Mouse (Mus musculus) skeletal muscle tissue, postnatal 0 days (tissue): ENCODE data around the gene Imp3. TPM values are rescaled to one million over a fixed set of nuclear protein-coding genes. Genes with fewer than 3 reads are reported as not detected.

Experiments
- polyA plus RNA-seq: library from polyadenylated mRNA; unstranded; fragments of >200 nt; fragmentation: Nextera tagmentation; extraction: Ambion mirVana; gene quantifications from 2 replicates; pipeline ENCODE4 v1.2.1, GENCODE M21; 2015

The Imp3 gene
- 53.9 and 57.2 TPM in 2 replicates for polyA plus RNA-seq

DNA sequence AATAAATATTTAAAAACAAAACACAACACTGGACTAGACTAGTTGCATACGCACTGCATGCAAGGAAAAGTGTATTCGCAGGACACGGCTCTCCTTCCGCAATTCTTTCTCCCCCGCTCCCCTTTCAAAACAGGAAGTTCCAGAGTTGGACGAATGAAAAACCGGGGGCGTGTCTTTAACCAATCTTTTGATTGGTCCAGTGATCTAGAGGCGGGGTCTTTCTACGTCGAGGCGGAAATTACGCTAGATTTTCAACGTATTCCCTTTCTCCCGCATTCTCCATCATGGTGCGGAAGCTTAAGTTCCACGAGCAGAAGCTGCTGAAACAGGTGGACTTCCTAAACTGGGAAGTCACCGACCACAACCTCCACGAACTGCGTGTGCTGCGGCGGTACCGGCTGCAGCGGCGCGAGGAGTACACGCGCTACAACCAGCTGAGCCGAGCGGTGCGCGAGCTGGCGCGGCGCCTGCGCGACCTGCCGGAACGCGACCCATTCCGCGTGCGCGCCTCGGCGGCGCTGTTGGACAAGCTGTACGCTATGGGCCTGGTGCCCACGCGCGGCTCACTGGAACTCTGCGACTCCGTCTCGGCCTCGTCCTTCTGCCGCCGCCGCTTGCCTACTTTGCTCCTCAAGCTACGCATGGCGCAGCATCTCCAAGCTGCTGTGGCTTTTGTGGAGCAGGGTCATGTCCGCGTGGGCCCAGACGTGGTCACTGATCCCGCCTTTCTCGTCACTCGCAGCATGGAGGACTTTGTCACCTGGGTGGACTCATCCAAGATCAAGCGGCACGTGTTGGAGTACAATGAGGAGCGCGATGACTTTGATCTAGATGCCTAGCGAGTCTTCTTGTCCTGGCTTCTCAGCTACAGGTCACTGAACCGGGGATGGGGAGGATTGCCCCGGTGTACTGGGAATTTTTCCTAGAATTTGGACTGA, at the start of gene Imp3:
Gene Imp3 (plus strand): TSS at position 253 of the 938 bp plus-strand sequence.

DNA sequence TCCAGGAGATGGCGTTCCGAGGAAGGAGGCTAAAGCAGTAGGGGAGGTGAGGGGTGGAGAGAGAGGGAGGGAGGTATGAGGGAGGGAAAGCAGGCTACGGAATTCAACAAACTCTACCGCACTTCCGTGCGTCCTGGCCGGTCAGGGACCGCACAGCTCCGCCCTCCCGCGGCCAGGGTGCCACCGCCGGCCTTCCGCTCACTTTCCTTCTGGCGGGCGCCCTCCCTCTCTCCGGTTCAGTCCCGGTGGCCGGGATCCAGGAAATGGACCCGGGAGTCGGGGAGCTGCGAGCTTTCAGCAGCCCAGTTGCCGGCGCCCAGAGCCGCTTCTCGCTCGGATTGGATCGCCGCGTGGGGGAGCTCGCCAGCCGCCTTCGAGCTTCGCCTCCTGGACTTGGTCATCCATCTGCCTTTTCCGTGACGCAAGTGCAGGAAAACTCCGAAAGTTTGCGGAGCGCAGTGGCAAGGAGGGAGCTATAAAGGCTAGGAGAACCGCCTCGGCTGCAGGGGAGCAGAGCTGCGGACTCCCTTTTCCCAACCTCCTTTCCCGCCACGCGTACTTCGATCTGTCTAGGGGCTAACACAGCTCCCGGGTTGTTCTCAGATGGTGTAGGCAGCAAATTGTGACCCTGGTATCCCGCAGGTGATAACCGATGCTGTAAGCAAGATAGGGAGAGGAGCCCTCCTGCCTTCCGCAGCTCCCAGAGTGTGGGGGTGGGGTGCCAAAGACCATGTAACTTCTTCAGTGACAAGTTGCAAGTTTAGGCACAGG, 9.0 kb upstream of the Imp3 start, which contains the start of gene Snx33:
Gene Snx33 (minus strand): TSS at position 331 of the 771 bp plus-strand sequence.

DNA sequence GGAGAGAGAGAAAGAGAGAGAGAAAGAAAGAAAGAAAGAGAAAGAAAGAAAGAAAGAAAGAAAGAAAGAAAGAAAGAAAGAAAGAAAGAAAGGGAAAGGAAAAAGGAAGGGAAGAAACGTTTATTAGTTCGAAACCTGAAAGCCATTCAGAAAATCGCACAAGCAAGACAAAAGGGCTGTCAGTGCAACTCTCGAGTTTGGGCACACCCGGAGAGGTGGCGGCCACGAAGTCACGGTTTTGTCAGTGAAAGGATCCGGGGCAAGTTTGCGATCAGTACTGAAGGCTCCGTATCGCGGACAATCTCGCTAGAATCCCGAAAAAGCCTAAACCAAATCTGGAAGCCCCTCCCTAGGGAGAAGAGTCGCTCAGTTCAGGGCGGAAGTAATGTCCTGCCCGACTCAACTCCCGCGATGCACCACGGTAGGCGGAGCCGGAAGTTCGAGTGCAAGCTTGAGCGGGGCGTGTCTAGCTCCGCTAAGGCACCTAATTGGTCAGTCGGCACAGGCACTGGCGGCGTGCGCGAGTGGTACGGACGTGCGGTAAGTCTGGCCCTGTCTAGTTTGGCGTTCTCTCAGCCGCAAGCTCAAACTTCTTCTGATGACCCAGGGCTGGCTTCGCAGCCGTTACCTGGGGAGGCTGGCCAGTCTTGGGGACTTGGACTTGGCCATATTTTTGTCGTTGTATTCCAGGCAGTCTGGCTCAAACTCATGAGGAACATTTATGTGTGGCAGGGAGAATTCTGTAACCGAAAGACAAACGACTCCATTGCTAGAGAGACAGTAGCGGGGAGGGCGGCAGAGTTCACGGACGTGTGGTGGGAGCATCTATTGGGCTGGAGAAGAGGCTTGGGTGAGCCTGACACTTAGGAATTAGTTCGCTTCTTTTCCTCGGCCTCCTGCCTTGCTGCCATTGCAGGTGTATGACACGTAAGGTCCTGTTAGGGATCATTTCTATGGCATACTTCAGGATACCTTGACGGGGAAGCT, 13.4 kb downstream of the Imp3 start, which contains the start of gene Snupn:
Gene Snupn (plus strand): TSS at position 465 of the 987 bp plus-strand sequence.

Other genes starting within 250 kb of the Imp3 start
- gene Lingo1, start 141.0 kb upstream of the Imp3 start, polyA plus RNA-seq, result 0.50 and 1.2 TPM in 2 replicates
- 2.4 and 4.0 TPM in 2 replicates for gene Odf3l1, start 72.8 kb upstream of the Imp3 start, polyA plus RNA-seq
- 16.6 and 19.2 TPM in 2 replicates for gene Cspg4, start 72.4 kb upstream of the Imp3 start, polyA plus RNA-seq
- 3.0 and 3.3 TPM in 2 replicates for gene Snx33, start 9.1 kb upstream of the Imp3 start, polyA plus RNA-seq
- gene Snupn, start 13.4 kb downstream of the Imp3 start, polyA plus RNA-seq, result 12.3 and 12.9 TPM in 2 replicates
- 6.4 and 8.4 TPM in 2 replicates for gene Ptpn9, start 57.4 kb downstream of the Imp3 start, polyA plus RNA-seq
- gene Sin3a, start 134.6 kb downstream of the Imp3 start, polyA plus RNA-seq, result 9.4 and 9.7 TPM in 2 replicates
- 36.4 and 37.4 TPM in 2 replicates for gene Man2c1, start 193.2 kb downstream of the Imp3 start, polyA plus RNA-seq
- gene Neil1, start 210.8 kb downstream of the Imp3 start, polyA plus RNA-seq, result 4.4 and 5.2 TPM in 2 replicates
- gene Commd4, start 220.9 kb downstream of the Imp3 start, polyA plus RNA-seq, result 62.5 and 63.0 TPM in 2 replicates